In the genomic region with DNA sequence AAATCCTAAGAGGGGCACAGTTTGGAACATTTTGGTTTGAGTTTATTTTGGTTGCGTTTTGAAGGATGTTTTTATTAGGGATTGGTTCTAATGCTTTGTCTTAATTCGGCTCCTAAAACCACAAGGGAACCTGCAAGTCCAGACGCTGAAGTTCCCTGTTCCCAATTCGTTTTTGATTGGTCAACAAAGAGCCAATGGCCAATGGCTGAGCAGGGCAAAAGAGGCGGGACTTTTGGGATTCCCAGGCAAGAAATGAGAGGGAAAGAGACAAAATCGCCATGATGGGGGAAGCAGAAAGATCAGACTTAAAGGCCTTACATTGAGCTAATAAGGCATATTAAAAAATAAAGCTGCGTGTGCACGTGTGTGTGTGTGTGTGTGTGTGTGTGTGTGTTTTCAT, we compare ENCODE assay signal across 2 mouse cellular contexts.
TF ChIP-seq lines count a peak whose summit lies in the region.

No protein-coding gene starts in this region.

TF ChIP-seq in CH12.LX, 34 proteins besides CTCF, POLR2A, EP300 and RAD21:
- TF ChIP-seq MEF2A (IDR thresholded peaks at IDR 0.05; ENCODE audit: borderline replicate concordance, low read depth, low read length) (no peak), JUND (conservative IDR thresholded peaks at IDR 0.05; ENCODE audit: low read depth, low read length) (no peak), CHD2 (IDR thresholded peaks at IDR 0.05; ENCODE audit: low read length) (no peak), TBP (conservative IDR thresholded peaks at IDR 0.05; ENCODE audit: low read depth, low read length) (no peak), ZC3H11A (IDR thresholded peaks at IDR 0.05; ENCODE audit: low read depth, low read length) (no peak), MYC (IDR thresholded peaks at IDR 0.05; ENCODE audit: low read depth, low read length) (no peak), JUN (IDR thresholded peaks at IDR 0.05; ENCODE audit: insufficient read depth, low read depth, low read length) (no peak), CHD1 (IDR thresholded peaks at IDR 0.05; ENCODE audit: low read depth, low read length) (no peak), POLR2AphosphoS2 (IDR thresholded peaks at IDR 0.05; ENCODE audit: low read depth, low read length) (no peak), MAFK (IDR thresholded peaks at IDR 0.05; ENCODE audit: insufficient replicate concordance, low read length) (no peak), MAZ (IDR thresholded peaks at IDR 0.05; ENCODE audit: low read depth, low read length) (no peak), NRF1 (IDR thresholded peaks at IDR 0.05; ENCODE audit: low read depth, low read length) (no peak), ETS1 (conservative IDR thresholded peaks at IDR 0.05; ENCODE audit: low read depth, low read length) (no peak), MAX (IDR thresholded peaks at IDR 0.05; ENCODE audit: low read length) (no peak), KAT2A (IDR thresholded peaks at IDR 0.05; ENCODE audit: insufficient replicate concordance, low read length) (no peak)

TF ChIP-seq in ES-E14, 5 proteins besides CTCF, POLR2A, EP300 and RAD21:
- TF ChIP-seq CHD2 (IDR thresholded peaks at IDR 0.05; ENCODE audit: low read depth, low read length) (peak; percentile 76; the same call in 1 of the 2 replicates), MAFK (IDR thresholded peaks at IDR 0.05; ENCODE audit: insufficient read depth, low read depth, low read length) (no peak), ZC3H11A (IDR thresholded peaks at IDR 0.05; ENCODE audit: borderline replicate concordance, low read depth, low read length) (no peak)
